Mouse (Mus musculus) CD4-positive, CD25-positive, alpha-beta regulatory T cell, adult 2 months (primary cell): Measurements from ENCODE around the gene Adamts3.

ENCODE experiments used
- DNase-seq: peaks from one replicate; pipeline ENCODE4 v3.0.0-alpha.2; 2012; ENCODE audit warnings: low read depth, low spot score

The Adamts3 gene

GRCm38 (mm10) chr5:89883051-89883907 is at the start of gene Adamts3:
Gene Adamts3 (minus strand): TSS chr5:89883334.
- peak; percentile 37 for DNase-seq

GRCm38 (mm10) chr5:89931511-89931910 is 48.4 kb upstream of the Adamts3 start:
- no peak for DNase-seq

GRCm38 (mm10) chr5:89912359-89912758 is 29.2 kb upstream of the Adamts3 start:
- no peak for DNase-seq

GRCm38 (mm10) chr5:89911950-89912349 is 28.8 kb upstream of the Adamts3 start:
- no peak for DNase-seq

DNA sequence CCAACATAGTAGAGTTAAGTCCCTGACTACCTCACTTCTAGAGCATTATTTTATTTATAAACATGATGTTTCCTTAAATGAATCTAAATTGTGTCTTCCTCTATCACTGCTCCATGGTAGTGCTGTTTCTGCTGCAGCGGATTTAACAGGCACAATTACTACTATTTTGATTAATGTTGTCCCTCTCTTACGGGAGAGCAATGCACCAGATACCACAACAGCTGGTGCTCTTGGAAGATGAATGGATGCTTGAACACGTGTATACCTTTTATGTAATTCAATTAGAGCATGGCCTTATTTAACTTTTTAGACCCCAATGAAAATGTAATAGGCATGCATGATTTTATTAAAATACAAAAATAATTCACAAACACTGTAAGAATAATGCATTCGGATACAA is 28.4 kb upstream of the Adamts3 start:
- DNase-seq, result no peak

DNA sequence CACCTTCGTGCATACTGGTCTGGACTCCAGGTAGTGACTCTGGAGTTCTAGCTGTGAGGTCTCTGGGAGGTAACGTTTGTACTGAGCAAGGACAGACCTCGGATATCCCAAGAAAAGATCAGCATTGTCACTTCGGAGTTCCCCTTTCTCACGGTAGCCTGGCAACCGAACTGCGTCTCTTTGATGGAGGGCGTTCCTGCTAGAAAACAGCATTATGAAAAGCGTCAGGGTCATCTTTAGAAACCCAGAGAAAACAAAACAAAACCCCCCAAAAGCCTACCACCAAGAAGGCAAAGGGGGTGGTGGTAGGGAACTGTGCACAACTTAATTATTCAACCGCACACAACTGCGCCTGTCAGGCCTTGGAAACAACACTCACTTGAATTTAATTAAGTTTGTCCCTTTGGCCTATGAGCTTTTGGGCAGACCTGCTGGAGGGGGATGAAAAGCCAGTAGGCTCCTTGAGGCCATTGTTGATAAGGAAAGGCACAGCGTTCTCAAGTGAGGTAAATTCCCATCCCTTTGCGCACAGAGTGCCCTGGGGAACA is 23.8 kb upstream of the Adamts3 start:
- DNase-seq, result no peak

DNA sequence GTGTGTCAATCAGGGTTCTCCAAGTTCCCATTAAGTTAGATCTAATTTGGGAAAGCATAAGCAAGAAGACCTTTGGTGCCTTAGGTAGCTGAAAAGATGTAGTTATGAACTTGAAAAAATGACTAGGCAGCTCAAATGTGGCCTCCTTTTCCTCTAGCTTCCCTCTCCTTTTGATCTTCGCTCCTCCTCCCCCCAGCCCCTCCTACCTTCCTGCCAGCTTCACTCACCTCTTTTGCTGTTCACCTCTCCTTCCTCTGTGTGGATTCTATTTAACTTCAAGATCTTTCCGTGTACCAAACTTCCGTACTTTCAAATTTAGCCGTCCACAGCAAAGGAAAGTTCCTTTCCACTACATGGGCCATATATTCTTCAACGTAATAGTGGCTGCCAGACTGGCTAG is 17.9 kb upstream of the Adamts3 start:
- DNase-seq, result peak; percentile 44

- DNase-seq, result no peak
Measured at GRCm38 (mm10) chr5:89897495-89897894, 14.4 kb upstream of the Adamts3 start.

- no peak for DNase-seq
Measured at GRCm38 (mm10) chr5:89895520-89895919, 12.4 kb upstream of the Adamts3 start.

GRCm38 (mm10) chr5:89884991-89885390 is 1.9 kb upstream of the Adamts3 start:
- DNase-seq, result no peak

DNA sequence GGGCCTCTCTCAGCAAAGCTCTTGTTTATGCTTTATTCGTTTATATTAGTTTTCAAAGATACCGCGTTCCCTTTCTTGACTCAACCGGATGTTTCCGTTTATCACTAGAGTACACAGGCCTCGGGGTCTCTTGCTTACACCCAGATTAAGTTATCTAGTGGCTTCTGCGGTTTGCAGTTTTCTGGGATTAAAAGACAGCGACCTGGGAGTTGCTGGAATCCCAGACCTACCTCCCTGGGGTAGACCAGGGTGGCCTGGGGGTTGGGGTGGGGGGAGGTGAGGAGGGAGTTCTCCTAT is 722 bp upstream of the Adamts3 start:
- no peak for DNase-seq

GRCm38 (mm10) chr5:89882091-89882734 is 921 bp downstream of the Adamts3 start:
- DNase-seq, result peak; percentile 56

DNA sequence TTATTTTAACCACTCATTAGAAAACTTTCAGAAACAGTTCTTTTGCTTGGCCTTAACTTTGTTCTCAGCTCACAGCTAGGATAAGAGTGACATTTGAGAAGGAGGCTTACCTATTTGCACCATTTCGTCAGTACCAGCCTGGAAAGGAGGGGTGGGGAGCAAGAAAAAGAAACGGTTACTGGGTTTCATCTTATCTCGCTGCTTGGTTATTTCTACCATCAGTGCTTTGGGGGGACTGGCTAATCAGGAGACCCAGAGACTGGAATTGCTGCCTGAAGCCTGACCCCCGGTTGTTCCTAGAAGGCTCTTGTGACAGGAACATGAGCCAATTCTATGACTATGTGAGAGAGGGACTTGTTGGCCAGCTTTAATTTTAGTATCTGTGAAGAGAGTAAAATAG is 1.7 kb downstream of the Adamts3 start:
- DNase-seq, result no peak

DNA sequence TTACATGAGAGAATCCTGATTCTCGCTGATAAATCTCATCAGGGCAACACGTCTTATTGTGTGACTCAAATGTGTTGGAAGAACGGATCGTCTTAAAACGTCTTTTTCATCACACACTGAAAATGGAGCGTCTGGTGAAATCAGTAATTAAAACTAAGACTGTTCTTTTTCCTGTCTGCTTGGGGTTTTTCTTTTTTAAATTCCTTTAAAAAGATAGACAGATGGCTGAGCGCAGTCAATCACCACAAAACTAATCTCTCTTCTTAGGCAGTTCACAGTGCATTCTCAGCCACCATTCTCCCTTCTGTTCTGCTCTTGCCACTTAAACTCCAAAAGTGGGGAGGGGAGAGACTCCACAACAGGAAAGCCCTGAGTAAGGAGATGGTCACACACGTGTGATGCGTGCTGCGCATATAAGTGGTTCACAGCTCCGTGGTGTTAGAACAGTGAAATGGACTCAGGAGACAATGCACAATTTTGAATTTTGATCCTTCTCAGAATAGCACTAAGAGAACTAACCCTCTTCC is 4.2 kb downstream of the Adamts3 start:
- no peak for DNase-seq

DNA sequence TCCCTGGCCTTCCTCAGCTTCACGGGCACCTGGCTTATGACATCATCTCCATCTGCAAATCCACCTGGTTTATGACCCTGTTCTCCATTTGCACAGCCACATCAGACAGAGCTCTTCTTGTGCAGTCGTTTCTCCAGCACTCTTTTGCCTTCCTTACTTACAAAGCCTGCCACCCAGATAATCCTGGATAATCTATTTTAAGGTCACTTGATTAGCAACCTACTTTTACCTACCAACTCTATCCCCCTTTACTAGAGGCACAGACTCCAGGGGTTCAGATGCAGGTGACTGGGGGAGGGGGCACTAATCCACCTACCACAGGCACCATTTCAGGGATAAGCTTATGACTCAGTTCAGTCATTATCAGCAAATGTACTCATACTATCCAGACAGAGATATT is 10.5 kb downstream of the Adamts3 start:
- DNase-seq, result no peak

DNA sequence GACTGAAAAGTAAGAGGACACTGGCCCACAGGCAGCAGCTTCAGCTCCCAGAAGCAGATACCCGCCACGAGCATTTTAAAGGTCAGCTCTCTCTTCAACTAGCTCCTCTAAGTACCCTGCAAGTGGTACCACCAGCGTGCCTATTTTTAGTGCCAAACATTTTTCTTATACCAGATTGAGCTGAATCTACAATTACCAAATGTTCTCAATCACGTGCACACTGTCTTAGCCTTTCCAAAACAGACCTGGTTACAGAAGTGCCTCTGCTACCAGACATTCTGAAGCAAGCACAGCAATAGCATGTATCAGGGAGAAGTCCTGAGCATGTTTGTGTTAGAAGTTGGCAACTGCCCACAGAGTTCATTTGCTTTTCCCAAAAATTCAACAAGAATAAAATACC is 23.5 kb downstream of the Adamts3 start:
- DNase-seq, result no peak

- DNase-seq, result no peak
Measured at GRCm38 (mm10) chr5:89858837-89859236, 24.3 kb downstream of the Adamts3 start.

GRCm38 (mm10) chr5:89846551-89846950 is 36.6 kb downstream of the Adamts3 start:
- no peak for DNase-seq

- no peak for DNase-seq
Measured at GRCm38 (mm10) chr5:89844354-89844753, 38.8 kb downstream of the Adamts3 start.

GRCm38 (mm10) chr5:89843478-89843877 is 39.7 kb downstream of the Adamts3 start:
- no peak for DNase-seq

DNA sequence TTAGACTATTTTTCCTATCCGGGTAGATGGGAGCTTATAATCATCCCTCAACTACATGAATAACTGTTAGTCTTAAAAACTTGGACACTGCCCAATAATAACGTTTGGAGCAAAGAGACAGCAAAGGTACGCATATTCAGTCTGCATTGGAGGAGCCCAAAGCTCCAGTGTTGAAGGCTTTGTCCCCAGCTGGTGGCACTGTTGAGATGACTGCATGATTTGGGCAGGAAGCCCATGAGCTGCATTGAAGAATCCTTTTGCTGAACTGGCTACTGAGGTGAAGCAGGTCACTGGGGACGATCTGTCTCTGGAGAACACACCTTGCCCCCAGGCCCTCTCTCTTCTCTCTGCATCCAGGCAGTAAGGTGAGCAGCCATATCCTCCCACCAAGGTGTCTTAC is 43.5 kb downstream of the Adamts3 start:
- peak; percentile 24 for DNase-seq

GRCm38 (mm10) chr5:89821175-89821574 is 62.0 kb downstream of the Adamts3 start:
- no peak for DNase-seq

GRCm38 (mm10) chr5:89819531-89819930 is 63.6 kb downstream of the Adamts3 start:
- DNase-seq, result peak; percentile 66
